Mouse (Mus musculus): ENCODE data around the gene Rdh16f2.
"Not testable (repeated sequence)": the region's sequence is repeated elsewhere in the genome, so short reads cannot be mapped to it uniquely, and the experiment has no call there.

- not testable (repeated sequence) for TF ChIP-seq CTCF, EP300 (IDR thresholded peaks at IDR 0.05)
Measured at GRCm38 (mm10) chr10:127837793-127838192, 28.5 kb upstream of the Rdh16f2 start.
